Mouse (Mus musculus): ENCODE measurements around the gene Daam1. TPM values are rescaled to one million over a fixed set of nuclear protein-coding genes. Genes with fewer than 3 reads are reported as not detected.

Gene Daam1
- polyA plus RNA-seq, 1 experiment, result 26.2 TPM

- peak overlapping the region; percentile 60; the same call in 1 of the 2 replicates for H3K27ac ChIP-seq (ENCODE audit: insufficient read depth, low read length)
- TF ChIP-seq CTCF (IDR thresholded peaks at IDR 0.05; ENCODE audit: extremely low read depth, insufficient read depth, low read length) (no peak), POLR2A (IDR thresholded peaks at IDR 0.05; ENCODE audit: extremely low read depth, insufficient read depth, low read length) (no peak)
- peaks cover 9% of the 10 kb centered on the region for H3K4me1 ChIP-seq (ENCODE audit: control insufficient read depth, insufficient read depth, low read length)
- no peak overlapping the region for H3K4me3 ChIP-seq (ENCODE audit: insufficient read depth, low read length)
These were observed 145.6 kb downstream of the Daam1 start for GRCm38 (mm10) chr12:71976361-71976960.

GRCm38 (mm10) chr12:71977364-71977763 is 146.5 kb downstream of the Daam1 start:
- Histone ChIP-seq H3K4me3 (ENCODE audit: insufficient read depth, low read length) (no peak overlapping the region), H3K4me1 (ENCODE audit: control insufficient read depth, insufficient read depth, low read length) (peaks cover 9% of the 10 kb centered on the region), H3K27ac (ENCODE audit: insufficient read depth, low read length) (no peak overlapping the region)
- TF ChIP-seq POLR2A (IDR thresholded peaks at IDR 0.05; ENCODE audit: extremely low read depth, insufficient read depth, low read length), result no peak
- TF ChIP-seq CTCF (IDR thresholded peaks at IDR 0.05; ENCODE audit: extremely low read depth, insufficient read depth, low read length), result no peak

DNA sequence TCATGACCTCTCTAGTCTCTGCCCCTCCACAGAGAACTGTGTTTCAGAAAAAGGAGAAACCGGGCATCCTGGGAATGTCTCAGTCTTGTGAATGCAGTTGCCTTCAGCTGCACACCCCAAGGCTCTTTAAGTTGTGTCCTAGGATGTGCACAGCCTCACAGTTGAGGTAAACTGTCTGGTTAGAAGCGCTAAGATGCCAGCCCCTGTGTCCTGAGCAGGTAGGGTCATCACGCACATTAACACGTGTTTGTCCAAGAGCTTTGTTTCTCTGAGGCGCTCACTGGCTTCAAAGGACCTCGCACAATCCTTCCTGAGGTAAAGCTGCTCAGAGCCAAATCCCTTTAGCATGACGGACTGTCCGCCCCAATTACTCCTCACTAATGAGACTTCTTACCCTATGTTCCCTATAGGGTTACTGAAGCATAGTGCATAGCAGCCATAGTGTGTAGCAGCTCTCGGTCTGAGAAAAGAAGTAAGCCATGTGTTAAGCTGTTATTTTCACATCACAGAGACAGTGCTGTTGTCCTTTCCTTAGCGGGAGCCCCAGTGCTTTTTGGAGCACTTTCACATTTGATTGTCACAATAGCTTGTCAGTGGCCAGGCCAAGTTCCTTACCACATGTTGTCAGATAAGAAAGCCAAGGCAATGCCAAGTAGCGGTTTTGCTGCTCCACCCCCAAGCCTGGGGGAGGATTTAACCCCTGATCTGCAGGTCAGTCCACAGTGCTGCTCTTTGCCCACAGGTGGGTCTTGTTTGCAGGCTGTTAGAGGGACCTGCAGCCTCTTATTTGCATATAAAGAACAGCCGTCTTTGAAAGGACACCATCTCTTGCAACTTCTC is 147.9 kb downstream of the Daam1 start:
- H3K4me3 ChIP-seq (ENCODE audit: insufficient read depth, low read length), result no peak overlapping the region
- H3K4me1 ChIP-seq (ENCODE audit: control insufficient read depth, insufficient read depth, low read length), result peaks cover 5% of the 10 kb centered on the region
- no peak overlapping the region for H3K27ac ChIP-seq (ENCODE audit: insufficient read depth, low read length)
- TF ChIP-seq POLR2A (IDR thresholded peaks at IDR 0.05; ENCODE audit: extremely low read depth, insufficient read depth, low read length) (no peak), CTCF (IDR thresholded peaks at IDR 0.05; ENCODE audit: extremely low read depth, insufficient read depth, low read length) (no peak)

- Histone ChIP-seq H3K4me3 (ENCODE audit: insufficient read depth, low read length) (no peak overlapping the region), H3K27ac (ENCODE audit: insufficient read depth, low read length) (no peak overlapping the region), H3K4me1 (ENCODE audit: control insufficient read depth, insufficient read depth, low read length) (peaks cover 4% of the 10 kb centered on the region)
- TF ChIP-seq POLR2A (IDR thresholded peaks at IDR 0.05; ENCODE audit: extremely low read depth, insufficient read depth, low read length) (no peak), CTCF (IDR thresholded peaks at IDR 0.05; ENCODE audit: extremely low read depth, insufficient read depth, low read length) (no peak)
These were observed 149.3 kb downstream of the Daam1 start for GRCm38 (mm10) chr12:71980166-71980565.

- TF ChIP-seq POLR2A (IDR thresholded peaks at IDR 0.05; ENCODE audit: extremely low read depth, insufficient read depth, low read length) (no peak), CTCF (IDR thresholded peaks at IDR 0.05; ENCODE audit: extremely low read depth, insufficient read depth, low read length) (no peak)
- no peak overlapping the region for H3K4me3 ChIP-seq (ENCODE audit: insufficient read depth, low read length)
- H3K27ac ChIP-seq (ENCODE audit: insufficient read depth, low read length), result 0 out of 2 replicates have a peak overlapping the region, but pooled peaks have one; percentile 17
- H3K4me1 ChIP-seq (ENCODE audit: control insufficient read depth, insufficient read depth, low read length), result peaks cover 4% of the 10 kb centered on the region
These were observed 149.9 kb downstream of the Daam1 start for GRCm38 (mm10) chr12:71980746-71981145.

GRCm38 (mm10) chr12:71981250-71981649 is 150.4 kb downstream of the Daam1 start:
- H3K4me1 ChIP-seq (ENCODE audit: control insufficient read depth, insufficient read depth, low read length), result peaks cover 4% of the 10 kb centered on the region
- TF ChIP-seq CTCF (IDR thresholded peaks at IDR 0.05; ENCODE audit: extremely low read depth, insufficient read depth, low read length), result no peak
- no peak for TF ChIP-seq POLR2A (IDR thresholded peaks at IDR 0.05; ENCODE audit: extremely low read depth, insufficient read depth, low read length)

DNA sequence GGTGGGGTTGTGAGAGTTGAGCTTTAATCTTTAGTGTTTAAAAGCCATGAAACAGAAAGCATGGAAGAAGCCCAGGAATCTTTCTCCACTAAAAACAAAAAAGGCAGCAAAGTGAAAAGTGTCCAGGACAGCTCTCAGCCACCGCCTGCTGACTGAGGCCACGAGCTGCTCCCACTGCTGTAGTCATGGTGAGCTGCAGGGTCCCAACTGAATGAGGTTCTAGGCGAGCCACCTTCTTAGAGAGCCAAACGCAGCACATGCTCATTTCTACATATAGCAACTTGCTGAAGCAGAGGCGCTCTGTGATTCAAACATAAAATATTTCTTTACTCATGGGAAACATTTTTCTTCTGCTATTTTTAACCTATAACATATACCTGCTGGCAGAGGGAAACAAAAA is 150.9 kb downstream of the Daam1 start:
- Histone ChIP-seq H3K4me3 (ENCODE audit: insufficient read depth, low read length) (no peak overlapping the region), H3K27ac (ENCODE audit: insufficient read depth, low read length) (no peak overlapping the region), H3K4me1 (ENCODE audit: control insufficient read depth, insufficient read depth, low read length) (peaks cover 4% of the 10 kb centered on the region)
- TF ChIP-seq CTCF (IDR thresholded peaks at IDR 0.05; ENCODE audit: extremely low read depth, insufficient read depth, low read length), result no peak
- TF ChIP-seq POLR2A (IDR thresholded peaks at IDR 0.05; ENCODE audit: extremely low read depth, insufficient read depth, low read length), result no peak

More at GRCm38 (mm10) chr12:71981250-71981649, 150.4 kb downstream of the Daam1 start:
- Histone ChIP-seq H3K4me3 (ENCODE audit: insufficient read depth, low read length) (no peak overlapping the region), H3K27ac (ENCODE audit: insufficient read depth, low read length) (0 out of 2 replicates have a peak overlapping the region, but pooled peaks have one; percentile 17)

DNA sequence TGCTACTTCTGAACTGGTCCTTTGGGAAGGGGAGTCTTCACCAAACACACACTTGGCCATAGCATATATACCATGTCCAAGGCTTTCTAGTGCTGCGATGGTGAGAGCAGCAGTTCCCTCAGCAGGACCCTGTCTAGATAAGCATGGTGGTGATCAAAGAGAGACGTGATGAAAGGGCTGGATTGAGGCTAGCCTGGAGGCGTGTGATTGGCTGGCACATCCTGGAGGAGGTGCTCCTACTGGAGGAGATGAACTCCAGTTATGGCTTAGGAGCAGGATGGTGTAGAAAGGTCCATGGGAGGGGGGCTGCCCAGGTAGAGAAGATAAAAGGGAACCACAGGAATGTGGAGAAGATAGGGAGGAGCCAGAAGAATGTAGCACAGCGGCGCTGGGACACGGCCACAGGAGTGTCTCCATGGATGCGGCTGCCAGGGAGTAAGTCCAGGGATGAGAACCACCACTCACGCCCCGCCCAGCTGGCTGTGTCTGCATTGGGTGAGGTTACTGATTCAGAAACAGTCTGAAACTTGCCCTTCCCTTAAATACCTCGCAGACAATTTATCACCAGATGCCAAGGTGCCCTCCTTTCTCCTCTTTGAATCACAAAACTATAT is 152.3 kb downstream of the Daam1 start:
- TF ChIP-seq CTCF (IDR thresholded peaks at IDR 0.05; ENCODE audit: extremely low read depth, insufficient read depth, low read length) (no peak), POLR2A (IDR thresholded peaks at IDR 0.05; ENCODE audit: extremely low read depth, insufficient read depth, low read length) (no peak)

GRCm38 (mm10) chr12:71987161-71987560 is 156.3 kb downstream of the Daam1 start:
- no peak overlapping the region for H3K4me3 ChIP-seq (ENCODE audit: insufficient read depth, low read length)
- no peak for TF ChIP-seq POLR2A (IDR thresholded peaks at IDR 0.05; ENCODE audit: extremely low read depth, insufficient read depth, low read length)
- H3K27ac ChIP-seq (ENCODE audit: insufficient read depth, low read length), result no peak overlapping the region
- no peaks in the 10 kb centered on the region; the same call in 1 of the 2 replicates for H3K4me1 ChIP-seq (ENCODE audit: control insufficient read depth, insufficient read depth, low read length)

More for the DNA sequence above, 152.3 kb downstream of the Daam1 start:
- Histone ChIP-seq H3K4me1 (ENCODE audit: control insufficient read depth, insufficient read depth, low read length) (peaks cover 4% of the 10 kb centered on the region), H3K27ac (ENCODE audit: insufficient read depth, low read length) (no peak overlapping the region), H3K4me3 (ENCODE audit: insufficient read depth, low read length) (no peak overlapping the region)

Data from cortical plate, adult 2 months (tissue).